Mouse (Mus musculus) erythroblast, adult 5-6 weeks (primary cell): ENCODE measurements around the gene Kdm4a. TPM values are rescaled to one million over a fixed set of nuclear protein-coding genes. Genes with fewer than 3 reads are reported as not detected.
A peak's percentile ranks its signal among the peaks of the same experiment; 100 is the strongest.

Experiments
- ATAC-seq: replicated peaks from 2 replicates; pipeline ENCODE4 v1.8.0; 2016; ENCODE audit warnings: moderate number of reproducible peaks, mild to moderate bottlenecking, moderate TSS enrichment, inconsistent platforms; ENCODE audit not compliant: poor library complexity, low FRiP score, severe bottlenecking
- total RNA-seq, 2 experiments: library from RNA; stranded (forward) in 1 of 2; stranded (reverse) in 1 of 2; fragments of 150-400 nt in 1 of 2; fragments of 200-764, 138-1000 nt in 1 of 2; gene quantifications; 2 replicates each; pipeline versions ENCODE4 v1.2.3 to v1.2.4; 2015 to 2017; ENCODE audit warnings: low replicate concordance in 2 of 2

The Kdm4a gene
- total RNA-seq, 2 experiments from 2014 or later = 21.5 to 56.9 TPM

GRCm38 (mm10) chr4:118162123-118162522 is 17.7 kb downstream of the Kdm4a start:
- ATAC-seq = no peak

GRCm38 (mm10) chr4:118157666-118158065 is 22.2 kb downstream of the Kdm4a start:
- no peak for ATAC-seq

- ATAC-seq = no peak
Observed at GRCm38 (mm10) chr4:118156559-118156958, 23.3 kb downstream of the Kdm4a start.

- ATAC-seq = no peak
Observed at GRCm38 (mm10) chr4:118154889-118155288, 25.0 kb downstream of the Kdm4a start.

GRCm38 (mm10) chr4:118152020-118152785 is 27.6 kb downstream of the Kdm4a start:
- no peak for ATAC-seq

- ATAC-seq = no peak
Observed at GRCm38 (mm10) chr4:118150804-118151203, 29.0 kb downstream of the Kdm4a start.

GRCm38 (mm10) chr4:118149956-118150680 is 29.7 kb downstream of the Kdm4a start:
- no peak for ATAC-seq

- no peak for ATAC-seq
Observed at GRCm38 (mm10) chr4:118149055-118149576, 30.7 kb downstream of the Kdm4a start.

- ATAC-seq = no peak
Observed at GRCm38 (mm10) chr4:118148317-118148687, 31.5 kb downstream of the Kdm4a start.

- no peak for ATAC-seq
Observed at GRCm38 (mm10) chr4:118147547-118148316, 32.1 kb downstream of the Kdm4a start.

GRCm38 (mm10) chr4:118147090-118147489 is 32.8 kb downstream of the Kdm4a start:
- ATAC-seq = no peak

GRCm38 (mm10) chr4:118144324-118144723 is 35.5 kb downstream of the Kdm4a start:
- ATAC-seq = no peak

GRCm38 (mm10) chr4:118143679-118144078 is 36.2 kb downstream of the Kdm4a start:
- ATAC-seq = no peak

GRCm38 (mm10) chr4:118141511-118141910 is 38.3 kb downstream of the Kdm4a start:
- no peak for ATAC-seq

GRCm38 (mm10) chr4:118138891-118139290 is 41.0 kb downstream of the Kdm4a start:
- no peak for ATAC-seq

GRCm38 (mm10) chr4:118137857-118138256 is 42.0 kb downstream of the Kdm4a start:
- no peak for ATAC-seq

- no peak for ATAC-seq
Observed at GRCm38 (mm10) chr4:118137311-118137710, 42.5 kb downstream of the Kdm4a start.

GRCm38 (mm10) chr4:118135414-118135813 is 44.4 kb downstream of the Kdm4a start:
- peak; percentile 21; the same call in 1 of the 2 replicates for ATAC-seq

GRCm38 (mm10) chr4:118134485-118135365 is 45.1 kb downstream of the Kdm4a start, which contains the start of gene St3gal3:
St3gal3 (minus strand) TSS chr4:118134914.
- peak; percentile 97 for ATAC-seq
